Mouse (Mus musculus) G1E (cell line): ENCODE results near the gene Aebp2. TPM values are rescaled to one million over a fixed set of nuclear protein-coding genes. Genes with fewer than 3 reads are reported as not detected.

Source experiments
- ATAC-seq: 2 replicates; pipeline ENCODE4 v1.8.0; 2016; ENCODE audit warnings: mild to moderate bottlenecking; ENCODE audit not compliant: insufficient number of reproducible peaks, poor library complexity, low FRiP score, severe bottlenecking; ENCODE audit errors: extremely low read depth
- DNase-seq: peaks from one replicate; pipeline ENCODE4 v3.0.0; 2012; ENCODE audit warnings: low spot score
- H3K27me3 ChIP-seq: 2 replicates; pipeline ENCODE4 v1.6.1; 2012; ENCODE audit warnings: mild to moderate bottlenecking, low read length, inconsistent platforms; ENCODE audit not compliant: insufficient read depth
- H3K36me3 ChIP-seq: replicated peaks from 2 replicates; pipeline ENCODE3; 2012; ENCODE audit warnings: mild to moderate bottlenecking, inconsistent platforms
- H3K4me1 ChIP-seq: 2 replicates; pipeline ENCODE4 v1.6.1; 2012; ENCODE audit warnings: low read depth, low read length, inconsistent platforms, mixed read lengths; ENCODE audit not compliant: insufficient read depth
- H3K4me3 ChIP-seq: 2 replicates; pipeline ENCODE4 v1.5.1; 2012; ENCODE audit warnings: low read depth, mild to moderate bottlenecking, inconsistent platforms, low read length, moderate library complexity, mixed read lengths
- H3K9me3 ChIP-seq: replicated peaks from 2 replicates; pipeline ENCODE4 v1.6.1; 2012; ENCODE audit warnings: inconsistent platforms
- CTCF ChIP-seq: IDR thresholded peaks from 2 replicates; pipeline ENCODE4 v1.5.1; 2012; ENCODE audit warnings: low read depth, low read length, inconsistent platforms, mixed read lengths
- GATA1 ChIP-seq: IDR thresholded peaks from 2 replicates; pipeline ENCODE4 v1.6.1; 2012; ENCODE audit warnings: borderline replicate concordance, low read length, inconsistent platforms, mixed read lengths
- GATA2 ChIP-seq: IDR thresholded peaks from 2 replicates; pipeline ENCODE4 v1.6.1; 2012; ENCODE audit warnings: low read depth, low read length, inconsistent platforms, borderline replicate concordance
- POLR2AphosphoS5 ChIP-seq: IDR thresholded peaks from 2 replicates; pipeline ENCODE4 v1.6.1; 2012; ENCODE audit warnings: low read depth, low read length, inconsistent platforms; ENCODE audit not compliant: insufficient replicate concordance
- TAL1 ChIP-seq: conservative IDR thresholded peaks from 2 replicates; pipeline ENCODE4 v1.6.1; 2012; ENCODE audit warnings: low read depth, low read length, inconsistent platforms, mixed read lengths
- polyA plus RNA-seq: library from polyadenylated mRNA; stranded (reverse); fragments of >175 nt; gene quantifications from 2 replicates; pipeline ENCODE4 v1.2.3, GENCODE M21; 2012
- total RNA-seq, 2 experiments: library from RNA; stranded (forward) in 1 of 2; stranded (reverse) in 1 of 2; fragments of 200-1000 nt in 1 of 2; fragments of >200 nt in 1 of 2; fragmentation: Nextera tagmentation in 1 of 2; gene quantifications; 2 replicates each; pipeline ENCODE4 v1.2.3; 2014 to 2017

The Aebp2 gene
- total and polyA plus RNA-seq, 3 experiments, result 41.6 to 71.7 (median 71.6) TPM

DNA sequence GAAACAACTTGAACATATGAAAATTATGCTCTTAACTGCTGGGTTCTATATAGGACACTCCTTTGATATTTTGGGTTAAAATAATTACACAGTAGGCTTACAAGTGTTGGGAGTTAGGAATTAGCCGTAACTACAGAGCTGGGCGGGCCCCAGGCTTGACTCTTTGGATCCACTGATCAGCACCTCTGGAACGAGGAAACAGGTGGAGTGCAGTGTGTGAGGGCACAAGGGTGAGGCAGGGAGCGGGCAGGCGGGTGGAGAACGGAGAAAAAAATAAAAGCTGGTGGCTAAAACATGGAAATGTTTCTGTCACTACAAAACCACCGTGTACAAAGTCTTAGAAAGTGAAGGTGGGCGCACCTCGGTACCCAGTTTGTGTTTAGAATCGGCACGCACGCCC, 20.2 kb downstream of the Aebp2 start:
- peaks cover 88% of the 10 kb centered on the region for H3K36me3 ChIP-seq
- TF ChIP-seq CTCF (no peak), POLR2AphosphoS5 (no peak), GATA2 (no peak), TAL1 (no peak), GATA1 (no peak)

DNA sequence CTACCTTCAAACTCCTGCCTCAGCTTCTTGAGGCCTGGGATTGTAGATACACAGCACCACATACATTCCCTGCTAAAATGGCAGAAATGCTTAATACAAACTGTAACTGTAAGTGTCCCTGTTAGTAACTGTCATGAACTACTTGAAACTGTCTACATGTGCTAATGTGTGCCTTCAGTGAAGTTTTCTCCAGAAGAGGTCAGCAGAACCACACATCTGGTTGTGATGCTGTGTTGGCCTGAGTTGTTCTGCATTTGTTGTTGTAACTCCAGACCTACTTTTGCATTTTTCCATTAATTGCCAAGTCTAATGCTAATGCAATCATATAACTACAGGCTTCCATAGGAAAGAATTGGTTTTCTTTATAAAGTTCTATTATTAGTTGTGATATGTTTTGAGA, 23.5 kb downstream of the Aebp2 start:
- ATAC-seq, result no peak
- no peak for DNase-seq
- Histone ChIP-seq H3K27me3 (no peaks in the 10 kb centered on the region), H3K36me3 (peaks cover 88% of the 10 kb centered on the region), H3K9me3 (no peaks in the 10 kb centered on the region), H3K4me3 (no peak overlapping the region), H3K4me1 (no peaks in the 10 kb centered on the region)
- no peak for TF ChIP-seq GATA2
- TF ChIP-seq POLR2AphosphoS5, result no peak
- TF ChIP-seq GATA1, result no peak
- TF ChIP-seq TAL1, result no peak
- TF ChIP-seq CTCF, result no peak

More for the DNA sequence above, 20.2 kb downstream of the Aebp2 start:
- no peaks in the 10 kb centered on the region for H3K9me3 ChIP-seq
- DNase-seq, result no peak
- no peaks in the 10 kb centered on the region for H3K4me1 ChIP-seq
- no peak overlapping the region for H3K4me3 ChIP-seq
- no peaks in the 10 kb centered on the region for H3K27me3 ChIP-seq
- no peak for ATAC-seq

GRCm38 (mm10) chr6:140646892-140647291, 24.4 kb downstream of the Aebp2 start:
- H3K9me3 ChIP-seq, result no peaks in the 10 kb centered on the region
- no peaks in the 10 kb centered on the region for H3K4me1 ChIP-seq
- H3K27me3 ChIP-seq, result no peaks in the 10 kb centered on the region
- TF ChIP-seq GATA1, result no peak
- no peak for TF ChIP-seq CTCF
- no peak for TF ChIP-seq GATA2
- TF ChIP-seq POLR2AphosphoS5, result no peak
- no peak for TF ChIP-seq TAL1
- no peak overlapping the region for H3K4me3 ChIP-seq
- DNase-seq, result no peak
- ATAC-seq, result no peak
- H3K36me3 ChIP-seq, result peaks cover 85% of the 10 kb centered on the region

DNA sequence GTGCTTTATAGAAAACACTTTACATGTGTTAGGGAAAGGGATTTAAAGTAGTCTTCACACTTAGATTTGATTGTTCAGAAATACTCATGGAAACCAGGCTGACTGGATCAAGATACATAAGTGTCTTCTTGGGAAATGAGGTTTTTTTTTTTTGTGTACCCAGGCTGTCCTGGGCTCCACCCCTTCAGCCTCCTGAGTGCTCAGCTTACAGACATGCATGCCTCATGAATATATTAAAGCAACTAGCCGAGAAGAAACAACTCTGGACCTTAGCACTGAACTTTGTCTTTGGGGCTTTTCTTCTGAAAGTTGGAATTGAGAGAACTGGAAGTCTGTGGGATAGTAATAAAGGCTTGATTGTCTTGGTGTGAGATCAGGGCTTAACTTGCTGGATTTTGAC, 27.3 kb downstream of the Aebp2 start:
- Histone ChIP-seq H3K9me3 (no peaks in the 10 kb centered on the region), H3K4me1 (no peaks in the 10 kb centered on the region), H3K4me3 (no peak overlapping the region), H3K36me3 (peaks cover 80% of the 10 kb centered on the region), H3K27me3 (no peaks in the 10 kb centered on the region)
- DNase-seq, result no peak
- no peak for ATAC-seq
- TF ChIP-seq POLR2AphosphoS5, result no peak
- TF ChIP-seq CTCF, result no peak
- TF ChIP-seq GATA1, result no peak
- no peak for TF ChIP-seq GATA2
- TF ChIP-seq TAL1, result no peak

DNA sequence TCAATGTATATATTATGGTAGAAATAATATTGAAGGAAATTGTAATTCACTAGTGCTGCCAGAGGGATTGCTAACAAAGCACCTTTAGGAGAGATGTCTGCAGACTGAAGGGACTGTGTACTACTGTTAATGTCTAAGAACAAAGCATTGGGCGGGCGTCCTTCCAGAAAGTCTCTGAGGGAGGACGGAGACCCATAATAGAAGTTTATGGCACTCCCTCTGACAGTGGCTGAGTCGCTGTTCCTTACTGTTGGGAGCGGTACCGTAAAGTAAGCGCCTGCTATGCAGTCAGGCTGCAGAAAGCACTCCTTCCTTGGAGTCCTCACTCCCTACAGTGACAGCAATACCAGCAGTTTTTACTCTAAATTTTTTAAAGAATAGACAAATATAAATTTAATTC, 29.5 kb downstream of the Aebp2 start:
- H3K27me3 ChIP-seq, result no peaks in the 10 kb centered on the region
- DNase-seq (no peak), ATAC-seq (no peak)
- H3K4me1 ChIP-seq, result no peaks in the 10 kb centered on the region
- H3K36me3 ChIP-seq, result peaks cover 80% of the 10 kb centered on the region
- H3K4me3 ChIP-seq, result no peak overlapping the region
- H3K9me3 ChIP-seq, result no peaks in the 10 kb centered on the region
- no peak for TF ChIP-seq TAL1
- no peak for TF ChIP-seq GATA1
- no peak for TF ChIP-seq POLR2AphosphoS5
- TF ChIP-seq GATA2, result no peak
- TF ChIP-seq CTCF, result no peak

GRCm38 (mm10) chr6:140655451-140655850, 33.0 kb downstream of the Aebp2 start:
- Histone ChIP-seq H3K27me3 (no peaks in the 10 kb centered on the region), H3K4me3 (no peak overlapping the region), H3K9me3 (no peaks in the 10 kb centered on the region), H3K36me3 (peaks cover 68% of the 10 kb centered on the region), H3K4me1 (no peaks in the 10 kb centered on the region)
- no peak for TF ChIP-seq GATA1
- no peak for TF ChIP-seq TAL1
- no peak for TF ChIP-seq CTCF
- no peak for TF ChIP-seq GATA2
- TF ChIP-seq POLR2AphosphoS5, result no peak
- DNase-seq (no peak), ATAC-seq (no peak)

DNA sequence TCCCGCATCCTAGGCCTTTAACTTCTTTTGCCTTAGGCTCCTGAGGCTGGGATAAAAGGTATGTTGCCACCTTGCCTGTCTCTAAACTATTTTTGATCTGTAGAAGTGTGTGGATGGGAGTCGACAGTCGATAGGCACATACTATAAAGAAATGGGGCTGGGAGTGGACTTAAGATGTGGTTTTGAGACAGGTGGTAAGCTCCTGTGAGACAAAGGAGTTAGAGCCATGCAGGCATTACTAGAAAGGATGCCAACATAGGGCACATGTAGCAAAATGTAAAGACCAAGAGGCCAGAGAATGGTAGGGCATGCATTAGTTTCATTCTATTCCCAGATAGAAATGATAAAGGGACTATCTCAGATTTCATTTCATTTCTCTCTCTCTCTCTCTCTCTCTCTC, 34.5 kb downstream of the Aebp2 start:
- TF ChIP-seq GATA1 (no peak), TAL1 (no peak), CTCF (no peak), GATA2 (no peak), POLR2AphosphoS5 (no peak)
- Histone ChIP-seq H3K27me3 (no peaks in the 10 kb centered on the region), H3K9me3 (no peaks in the 10 kb centered on the region), H3K4me1 (no peaks in the 10 kb centered on the region), H3K4me3 (no peak overlapping the region), H3K36me3 (peaks cover 72% of the 10 kb centered on the region)
- DNase-seq (no peak), ATAC-seq (no peak)
